Mouse (Mus musculus): Measurements from ENCODE around the gene Flvcr2.
A peak's percentile ranks its signal among the peaks of the same experiment; 100 is the strongest.

Gene Flvcr2

DNA sequence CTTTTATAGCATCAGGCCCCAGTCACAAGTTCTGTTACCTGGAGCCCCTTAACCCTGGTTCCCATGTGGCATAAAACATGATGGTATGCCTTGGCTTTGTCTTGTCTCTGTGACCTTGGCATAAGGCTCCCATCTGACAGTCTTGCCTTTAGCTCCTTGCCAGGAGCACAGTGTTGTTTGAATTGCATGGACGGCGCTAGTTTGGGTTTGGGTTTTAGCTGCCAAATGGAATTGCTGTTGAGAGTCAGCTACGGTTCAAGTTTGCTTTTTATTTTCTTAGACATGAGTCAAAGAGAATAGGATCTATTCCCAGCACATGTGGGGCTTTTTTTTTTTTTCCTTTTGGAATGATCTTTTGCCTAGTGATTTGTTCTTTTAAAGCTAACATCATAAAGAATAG is 112.8 kb downstream of the Flvcr2 start:
- no peak for DNase-seq (ENCODE audit: low spot score)

DNA sequence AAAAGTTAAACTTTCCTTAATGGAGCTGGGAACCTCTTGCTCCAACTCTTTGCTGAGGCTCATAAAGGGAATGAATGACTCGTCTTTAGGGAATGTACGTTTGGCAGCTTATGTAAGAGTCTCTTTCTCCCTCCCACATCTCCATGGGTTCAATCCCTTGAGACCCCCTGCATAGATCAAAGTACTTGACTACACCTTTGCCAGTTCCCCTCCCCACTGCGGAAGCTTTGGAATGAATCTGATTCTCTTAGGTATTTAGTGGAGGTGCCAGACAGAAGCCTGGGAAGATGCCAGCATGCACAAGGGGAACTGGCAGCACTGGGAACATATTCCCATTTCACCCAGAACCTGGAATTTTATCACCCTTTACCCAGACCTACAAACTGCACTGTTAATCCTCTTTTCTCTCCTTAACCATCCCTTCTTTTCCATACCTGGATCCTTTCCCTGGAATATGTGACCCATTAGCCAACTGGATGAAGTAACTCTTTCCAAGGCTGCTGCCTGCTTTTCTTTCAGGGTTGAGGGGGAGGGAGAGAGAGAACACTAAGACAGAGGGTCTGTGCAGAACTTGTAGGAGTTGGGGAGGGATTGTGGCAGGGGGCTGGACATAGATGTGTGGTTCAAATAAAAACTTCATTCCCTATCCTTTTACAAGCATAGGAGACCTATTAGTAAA is 113.3 kb downstream of the Flvcr2 start:
- peak; percentile 31 for DNase-seq (ENCODE audit: low spot score)

DNA sequence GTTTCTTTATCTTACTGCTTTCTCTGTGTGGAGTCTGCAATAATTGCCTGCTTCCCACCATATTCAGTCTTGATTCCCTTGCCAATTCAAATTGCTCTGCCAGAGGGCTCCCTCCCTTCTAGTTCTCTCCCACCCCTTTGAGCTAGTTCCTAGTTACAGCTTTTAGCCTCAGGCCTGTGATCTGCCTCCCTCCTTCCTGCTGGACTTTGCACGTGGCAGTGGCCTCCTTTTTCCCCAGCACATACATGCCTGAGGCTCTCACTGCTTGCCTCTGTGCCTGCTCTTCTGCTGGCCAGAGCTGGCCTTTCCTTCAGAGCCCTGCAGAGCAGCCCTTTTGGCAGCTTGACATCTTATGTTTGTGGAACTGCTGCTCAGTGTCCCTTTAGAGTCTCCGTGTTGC is 116.2 kb downstream of the Flvcr2 start:
- DNase-seq (ENCODE audit: low spot score): no peak
